Mouse (Mus musculus): ENCODE results near the gene Strn3.

DNA sequence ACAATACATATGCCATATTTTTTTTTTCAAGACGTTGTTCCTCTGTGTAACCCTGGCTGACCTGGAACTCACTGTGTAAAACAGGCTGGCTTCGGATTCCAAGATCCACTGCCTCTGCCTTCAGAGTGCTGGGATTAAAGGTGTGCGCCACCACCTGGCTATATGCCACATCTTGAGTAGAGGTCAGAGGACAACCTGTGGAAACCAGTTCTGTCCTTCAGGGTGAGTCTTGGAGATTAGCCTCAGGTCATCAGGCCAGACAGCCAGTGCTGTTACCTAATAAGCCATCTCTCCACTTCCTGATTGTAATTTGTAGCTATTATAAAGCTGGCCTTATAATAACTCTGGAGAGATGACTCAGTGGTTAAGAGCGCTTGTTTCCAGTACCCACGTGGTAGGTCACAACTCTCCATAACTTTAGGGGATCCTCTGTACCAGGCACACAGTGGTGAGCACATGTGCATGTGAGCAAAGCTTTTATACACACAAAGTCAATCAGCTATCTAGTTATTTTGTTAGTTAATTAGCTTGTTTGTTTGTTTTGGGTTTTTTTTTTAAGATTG is 15.1 kb upstream of the Strn3 start:
- TF ChIP-seq CTCF (IDR thresholded peaks at IDR 0.05; ENCODE audit: borderline replicate concordance, control insufficient read depth, extremely low read depth, insufficient read depth, low read length, poor library complexity) = no peak
- TF ChIP-seq POLR2A (IDR thresholded peaks at IDR 0.05; ENCODE audit: control insufficient read depth, extremely low read depth, insufficient read depth, low read length, poor library complexity) = no peak

Measured in thymus, adult 2 months (tissue).